Mouse (Mus musculus): Measurements from ENCODE around the gene Cpt1b.

DNA sequence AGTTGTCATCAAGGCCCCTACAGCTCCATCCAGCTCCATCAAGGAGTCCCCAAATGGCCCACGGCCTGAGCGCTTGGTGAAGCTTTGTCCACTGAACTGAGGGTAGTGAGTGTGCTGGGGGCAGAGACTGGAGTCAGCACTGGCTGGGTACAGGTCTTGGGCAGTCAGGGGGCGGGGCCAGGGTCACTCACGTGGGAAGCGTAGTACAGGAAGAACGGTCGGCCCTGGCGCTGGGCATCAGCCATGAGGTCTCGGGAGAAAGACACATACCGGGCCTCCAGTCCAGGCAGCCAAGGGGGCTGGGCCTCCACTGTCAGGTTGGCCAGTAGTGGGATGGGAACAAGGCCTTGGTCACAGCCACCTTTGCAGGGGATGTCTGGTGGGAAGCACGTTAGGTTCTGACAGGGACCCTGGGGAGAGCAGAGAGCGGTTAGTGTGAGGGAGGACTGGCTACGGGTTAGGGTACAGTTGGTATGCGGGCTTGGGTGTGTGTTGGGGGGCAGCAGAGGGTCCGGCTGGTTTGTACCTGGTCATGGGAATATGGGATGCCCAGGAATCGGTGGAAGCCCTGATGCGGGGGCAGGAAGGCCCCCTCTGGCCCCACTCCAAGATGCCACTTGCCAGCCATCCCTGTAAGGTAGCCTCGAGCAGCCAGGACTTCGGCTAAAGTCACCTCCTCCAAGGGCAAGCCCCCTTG, 49.1 kb upstream of the Cpt1b start:
- TF ChIP-seq CTCF (IDR thresholded peaks at IDR 0.05; ENCODE audit: borderline replicate concordance, insufficient read depth, low read depth, low read length) (no peak), POLR2A (IDR thresholded peaks at IDR 0.05; ENCODE audit: borderline replicate concordance, insufficient read depth, low read length) (no peak)

Data from cerebellum, adult 2 months (tissue).